Mouse (Mus musculus): ENCODE results near the gene Batf2. TPM values are rescaled to one million over a fixed set of nuclear protein-coding genes. Genes with fewer than 3 reads are reported as not detected.

Gene Batf2
- polyA plus RNA-seq, 1 experiment from 2014 or later, result 0.23 TPM

DNA sequence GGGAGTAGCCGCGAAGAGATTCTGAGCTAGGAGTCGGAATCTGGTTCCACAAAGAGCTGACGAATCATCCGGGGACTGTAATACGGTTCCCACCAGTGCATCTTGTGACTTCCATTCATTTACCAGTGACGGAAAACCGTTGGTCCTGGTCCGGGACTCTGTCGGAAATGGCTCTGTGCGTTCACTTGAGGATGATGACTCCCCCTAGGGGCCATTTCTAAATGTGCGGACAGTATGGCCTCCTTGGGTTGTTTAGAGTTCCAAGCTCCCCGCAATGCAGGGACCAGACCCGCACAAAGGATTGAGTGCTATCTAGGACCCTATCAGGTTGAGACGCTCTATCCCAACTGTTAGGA, 589 bp downstream of the Batf2 start, which contains the start of gene Arl2:
Gene Arl2 (minus strand): TSS at position 155 of the 356 bp plus-strand sequence.
- H3K4me1 ChIP-seq (ENCODE audit: control insufficient read depth, insufficient read depth, low read length), result no peaks in the 10 kb centered on the region; the same call in 1 of the 2 replicates
- H3K9ac ChIP-seq (replicated peaks; ENCODE audit: low read depth, low read length), result peak within 1 kb of the TSS; percentile 78
- H3K4me3 ChIP-seq (ENCODE audit: low read depth, low read length), result peak within 1 kb of the TSS; percentile 66
- H3K27ac ChIP-seq (ENCODE audit: low read length), result peak within 1 kb of the TSS; percentile 96
- peaks cover 5% of the 10 kb centered on the region; the same call in 1 of the 2 replicates for H3K36me3 ChIP-seq (ENCODE audit: control insufficient read depth, insufficient read depth, low read length)
- WGBS, result under 1% methylated on average over 15 of the region's 15 CpGs
- peak; percentile 76 for ATAC-seq (ENCODE audit: insufficient number of reproducible peaks, insufficient read depth, low FRiP score, low read depth)
- H3K9me3 ChIP-seq (ENCODE audit: control insufficient read depth, low read depth, low read length), result no peaks in the 10 kb centered on the region
- H3K4me2 ChIP-seq (replicated peaks; ENCODE audit: low read depth, low read length), result peak within 1 kb of the TSS; percentile 72
- H3K27me3 ChIP-seq (ENCODE audit: control insufficient read depth, insufficient read depth, low read length), result no peaks in the 10 kb centered on the region

GRCm38 (mm10) chr19:6144842-6145241, 4.1 kb downstream of the Batf2 start:
- 72% methylated on average over 5 of the region's 5 CpGs for WGBS
- Histone ChIP-seq H3K36me3 (ENCODE audit: control insufficient read depth, insufficient read depth, low read length) (no peaks in the 10 kb centered on the region), H3K4me3 (ENCODE audit: low read depth, low read length) (no peak overlapping the region), H3K27ac (ENCODE audit: low read length) (no peak overlapping the region), H3K9ac (replicated peaks; ENCODE audit: low read depth, low read length) (no peak overlapping the region), H3K27me3 (ENCODE audit: control insufficient read depth, insufficient read depth, low read length) (no peaks in the 10 kb centered on the region), H3K4me2 (replicated peaks; ENCODE audit: low read depth, low read length) (no peak overlapping the region), H3K4me1 (ENCODE audit: control insufficient read depth, insufficient read depth, low read length) (no peaks in the 10 kb centered on the region; the same call in 1 of the 2 replicates), H3K9me3 (ENCODE audit: control insufficient read depth, low read depth, low read length) (no peaks in the 10 kb centered on the region)
- ATAC-seq (ENCODE audit: insufficient number of reproducible peaks, insufficient read depth, low FRiP score, low read depth), result no peak

DNA sequence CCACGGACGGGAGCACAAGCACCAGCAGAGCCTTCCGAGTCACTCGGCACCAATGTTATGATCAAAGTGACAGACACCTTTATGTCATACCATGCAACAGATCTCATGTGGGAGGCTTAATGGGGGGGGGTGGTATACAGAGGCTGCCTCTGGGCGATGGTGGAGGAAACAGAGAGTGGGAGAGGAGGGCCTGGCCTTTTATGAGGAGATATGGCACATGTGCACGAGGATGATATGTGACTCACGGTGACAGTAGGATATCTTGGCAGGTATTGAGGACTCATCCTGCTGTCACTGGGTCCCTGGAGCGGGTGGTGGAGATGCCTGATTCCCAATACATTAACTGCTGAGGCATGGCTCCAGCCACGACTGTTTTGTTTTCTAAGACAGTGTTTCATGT, 14.4 kb downstream of the Batf2 start:
- Histone ChIP-seq H3K9ac (replicated peaks; ENCODE audit: low read depth, low read length) (no peak overlapping the region), H3K27ac (ENCODE audit: low read length) (no peak overlapping the region), H3K4me1 (ENCODE audit: control insufficient read depth, insufficient read depth, low read length) (no peaks in the 10 kb centered on the region), H3K4me3 (ENCODE audit: low read depth, low read length) (no peak overlapping the region), H3K27me3 (ENCODE audit: control insufficient read depth, insufficient read depth, low read length) (no peaks in the 10 kb centered on the region), H3K36me3 (ENCODE audit: control insufficient read depth, insufficient read depth, low read length) (no peaks in the 10 kb centered on the region), H3K9me3 (ENCODE audit: control insufficient read depth, low read depth, low read length) (no peaks in the 10 kb centered on the region), H3K4me2 (replicated peaks; ENCODE audit: low read depth, low read length) (no peak overlapping the region)
- ATAC-seq (ENCODE audit: insufficient number of reproducible peaks, insufficient read depth, low FRiP score, low read depth), result no peak
- WGBS, result 84% methylated on average over 9 of the region's 9 CpGs

- H3K4me1 ChIP-seq (ENCODE audit: control insufficient read depth, insufficient read depth, low read length), result no peaks in the 10 kb centered on the region
- 66% methylated on average over 8 of the region's 8 CpGs for WGBS
- no peak overlapping the region for H3K27ac ChIP-seq (ENCODE audit: low read length)
- H3K9me3 ChIP-seq (ENCODE audit: control insufficient read depth, low read depth, low read length), result no peaks in the 10 kb centered on the region
- no peaks in the 10 kb centered on the region for H3K27me3 ChIP-seq (ENCODE audit: control insufficient read depth, insufficient read depth, low read length)
- ATAC-seq (ENCODE audit: insufficient number of reproducible peaks, insufficient read depth, low FRiP score, low read depth), result no peak
- no peak overlapping the region for H3K4me3 ChIP-seq (ENCODE audit: low read depth, low read length)
- H3K36me3 ChIP-seq (ENCODE audit: control insufficient read depth, insufficient read depth, low read length), result no peaks in the 10 kb centered on the region
- H3K4me2 ChIP-seq (replicated peaks; ENCODE audit: low read depth, low read length), result no peak overlapping the region
- no peak overlapping the region for H3K9ac ChIP-seq (replicated peaks; ENCODE audit: low read depth, low read length)
Measured at GRCm38 (mm10) chr19:6156372-6156771, 15.6 kb downstream of the Batf2 start.

DNA sequence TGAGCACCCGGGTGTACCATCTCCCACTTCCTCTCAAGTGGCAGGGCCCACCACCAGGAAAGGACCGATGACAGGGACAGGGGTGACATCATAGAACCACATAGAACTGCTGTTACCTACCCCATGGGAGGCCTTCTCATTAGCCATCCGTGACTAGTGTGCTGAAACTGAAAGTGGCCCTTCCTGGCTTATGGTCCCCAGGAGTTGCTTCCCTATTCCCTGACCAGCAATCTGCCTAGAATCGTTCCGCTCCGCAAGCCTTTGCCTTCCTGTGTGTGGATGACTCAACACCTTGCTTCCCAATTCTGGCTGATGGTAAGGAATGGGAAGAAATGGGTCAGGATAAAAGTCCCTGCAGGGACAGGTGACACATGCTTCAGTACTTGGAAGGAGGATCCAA, 16.4 kb downstream of the Batf2 start:
- ATAC-seq (ENCODE audit: insufficient number of reproducible peaks, insufficient read depth, low FRiP score, low read depth), result no peak
- Histone ChIP-seq H3K27me3 (ENCODE audit: control insufficient read depth, insufficient read depth, low read length) (no peaks in the 10 kb centered on the region), H3K9ac (replicated peaks; ENCODE audit: low read depth, low read length) (no peak overlapping the region), H3K4me3 (ENCODE audit: low read depth, low read length) (no peak overlapping the region), H3K36me3 (ENCODE audit: control insufficient read depth, insufficient read depth, low read length) (no peaks in the 10 kb centered on the region), H3K9me3 (ENCODE audit: control insufficient read depth, low read depth, low read length) (no peaks in the 10 kb centered on the region), H3K4me2 (replicated peaks; ENCODE audit: low read depth, low read length) (no peak overlapping the region), H3K27ac (ENCODE audit: low read length) (no peak overlapping the region), H3K4me1 (ENCODE audit: control insufficient read depth, insufficient read depth, low read length) (no peaks in the 10 kb centered on the region)
- WGBS, result 70% methylated on average over 6 of the region's 6 CpGs

- no peak overlapping the region for H3K4me3 ChIP-seq (ENCODE audit: low read depth, low read length)
- H3K4me1 ChIP-seq (ENCODE audit: control insufficient read depth, insufficient read depth, low read length), result 0 out of 2 replicates have a peak, but pooled peaks cover 2% of the 10 kb centered on the region
- WGBS, result 63% methylated on average over 10 of the region's 10 CpGs
- H3K36me3 ChIP-seq (ENCODE audit: control insufficient read depth, insufficient read depth, low read length), result no peaks in the 10 kb centered on the region
- H3K4me2 ChIP-seq (replicated peaks; ENCODE audit: low read depth, low read length), result no peak overlapping the region
- H3K9me3 ChIP-seq (ENCODE audit: control insufficient read depth, low read depth, low read length), result no peaks in the 10 kb centered on the region
- ATAC-seq (ENCODE audit: insufficient number of reproducible peaks, insufficient read depth, low FRiP score, low read depth), result no peak
- H3K27me3 ChIP-seq (ENCODE audit: control insufficient read depth, insufficient read depth, low read length), result no peaks in the 10 kb centered on the region
- H3K9ac ChIP-seq (replicated peaks; ENCODE audit: low read depth, low read length), result no peak overlapping the region
- no peak overlapping the region for H3K27ac ChIP-seq (ENCODE audit: low read length)
Measured at GRCm38 (mm10) chr19:6163872-6164547, 23.2 kb downstream of the Batf2 start.

- Histone ChIP-seq H3K4me2 (replicated peaks; ENCODE audit: low read depth, low read length) (no peak overlapping the region), H3K27ac (ENCODE audit: low read length) (no peak overlapping the region), H3K9me3 (ENCODE audit: control insufficient read depth, low read depth, low read length) (no peaks in the 10 kb centered on the region), H3K27me3 (ENCODE audit: control insufficient read depth, insufficient read depth, low read length) (no peaks in the 10 kb centered on the region), H3K36me3 (ENCODE audit: control insufficient read depth, insufficient read depth, low read length) (no peaks in the 10 kb centered on the region), H3K4me3 (ENCODE audit: low read depth, low read length) (no peak overlapping the region), H3K9ac (replicated peaks; ENCODE audit: low read depth, low read length) (no peak overlapping the region), H3K4me1 (ENCODE audit: control insufficient read depth, insufficient read depth, low read length) (0 out of 2 replicates have a peak, but pooled peaks cover 2% of the 10 kb centered on the region)
- 75% methylated on average over 4 of the region's 4 CpGs for WGBS
- no peak for ATAC-seq (ENCODE audit: insufficient number of reproducible peaks, insufficient read depth, low FRiP score, low read depth)
Measured at GRCm38 (mm10) chr19:6166750-6167149, 26.0 kb downstream of the Batf2 start.

DNA sequence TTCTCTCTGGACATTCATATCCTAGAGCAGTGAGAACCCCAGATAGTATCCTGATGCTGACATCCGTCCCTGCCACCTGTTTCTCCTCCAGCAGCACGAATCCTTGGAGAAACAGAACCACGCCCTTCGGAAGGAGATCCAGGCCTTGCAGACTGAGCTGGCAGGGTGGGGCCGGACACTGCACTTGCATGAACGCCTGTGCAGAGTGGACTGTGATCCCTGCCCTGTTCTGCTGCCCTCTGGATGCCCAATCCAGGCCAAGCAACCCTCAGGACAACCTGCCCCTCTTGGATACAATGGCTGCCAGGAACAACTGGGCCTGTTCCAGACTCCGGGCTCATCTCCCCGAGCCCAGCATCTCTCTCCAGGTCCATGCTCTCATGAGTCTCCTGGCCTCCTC, 30.4 kb downstream of the Batf2 start:
- Histone ChIP-seq H3K27me3 (ENCODE audit: control insufficient read depth, insufficient read depth, low read length) (no peaks in the 10 kb centered on the region), H3K36me3 (ENCODE audit: control insufficient read depth, insufficient read depth, low read length) (no peaks in the 10 kb centered on the region), H3K4me1 (ENCODE audit: control insufficient read depth, insufficient read depth, low read length) (no peaks in the 10 kb centered on the region), H3K9ac (replicated peaks; ENCODE audit: low read depth, low read length) (no peak overlapping the region), H3K4me3 (ENCODE audit: low read depth, low read length) (no peak overlapping the region), H3K9me3 (ENCODE audit: control insufficient read depth, low read depth, low read length) (no peaks in the 10 kb centered on the region), H3K27ac (ENCODE audit: low read length) (no peak overlapping the region), H3K4me2 (replicated peaks; ENCODE audit: low read depth, low read length) (no peak overlapping the region)
- WGBS, result 81% methylated on average over 8 of the region's 8 CpGs
- ATAC-seq (ENCODE audit: insufficient number of reproducible peaks, insufficient read depth, low FRiP score, low read depth), result no peak

- Histone ChIP-seq H3K27me3 (ENCODE audit: control insufficient read depth, insufficient read depth, low read length) (no peaks in the 10 kb centered on the region), H3K27ac (ENCODE audit: low read length) (no peak overlapping the region), H3K9me3 (ENCODE audit: control insufficient read depth, low read depth, low read length) (no peaks in the 10 kb centered on the region), H3K36me3 (ENCODE audit: control insufficient read depth, insufficient read depth, low read length) (no peaks in the 10 kb centered on the region), H3K9ac (replicated peaks; ENCODE audit: low read depth, low read length) (no peak overlapping the region), H3K4me3 (ENCODE audit: low read depth, low read length) (no peak overlapping the region), H3K4me1 (ENCODE audit: control insufficient read depth, insufficient read depth, low read length) (no peaks in the 10 kb centered on the region), H3K4me2 (replicated peaks; ENCODE audit: low read depth, low read length) (no peak overlapping the region)
- 8% methylated on average over 5 of the region's 5 CpGs for WGBS
- ATAC-seq (ENCODE audit: insufficient number of reproducible peaks, insufficient read depth, low FRiP score, low read depth), result no peak; the same call in 1 of the 2 replicates
Measured at GRCm38 (mm10) chr19:6174771-6175170, 34.0 kb downstream of the Batf2 start.

Data from stomach, embryonic 14.5 days (tissue).